30 mouse cellular contexts compared by ENCODE assay signal in genomic region chr12:16911524-16911923, GRCm38 (mm10).
"Had no signal": no experiment of that assay in that cellular context is flagged by ENCODE, and none has a peak within 500 bp of the region (broad histone marks: within the 10 kb centered on the region; RNA-seq: fewer than 3 reads in every experiment).

No protein-coding gene starts in this region.

- H3K4me3 ChIP-seq: heart, embryonic 12.5 days; heart, embryonic 13.5 days; heart, embryonic 15.5 days; hindbrain, embryonic 10.5 days; hindbrain, embryonic 12.5 days; hindbrain, embryonic 13.5 days; hindbrain, embryonic 15.5 days; intestine, embryonic 15.5 days; kidney, embryonic 15.5 days; layer of hippocampus, adult 2 months; left cerebral cortex, adult 2 months had no signal

- H3K27me3 ChIP-seq: heart, embryonic 12.5 days; heart, embryonic 13.5 days; heart, embryonic 15.5 days; hindbrain, embryonic 12.5 days; hindbrain, embryonic 13.5 days; hindbrain, embryonic 15.5 days; intestine, embryonic 15.5 days; kidney, embryonic 15.5 days had no signal

- H3K27ac ChIP-seq: heart, embryonic 13.5 days; heart, embryonic 15.5 days; hindbrain, embryonic 10.5 days; hindbrain, embryonic 12.5 days; hindbrain, embryonic 13.5 days; hindbrain, embryonic 14.5 days; hindbrain, embryonic 15.5 days; hindbrain, postnatal 0 days; intestine, embryonic 15.5 days; kidney, embryonic 15.5 days; kidney, postnatal 0 days; layer of hippocampus, adult 2 months; left cerebral cortex, adult 2 months had no signal

- H3K9ac ChIP-seq: heart, embryonic 12.5 days; heart, embryonic 13.5 days; heart, embryonic 15.5 days; hindbrain, embryonic 12.5 days; hindbrain, embryonic 13.5 days; hindbrain, embryonic 14.5 days; hindbrain, embryonic 15.5 days; intestine, embryonic 15.5 days; kidney, embryonic 15.5 days had no signal

- H3K9me3 ChIP-seq: heart, embryonic 12.5 days; heart, embryonic 13.5 days; heart, embryonic 15.5 days; hindbrain, embryonic 10.5 days; hindbrain, embryonic 12.5 days; hindbrain, embryonic 13.5 days; hindbrain, embryonic 15.5 days; intestine, embryonic 15.5 days; kidney, embryonic 15.5 days had no signal

- DNase-seq: heart, postnatal 10 days; heart, postnatal 14 days; heart, postnatal 36 days; heart, postnatal 4 days; kidney, adult 11 months; kidney, adult 18-20 months; kidney, adult 2 months; kidney, adult 8-10 months; kidney, adult 9 months; kidney, postnatal 10 days; kidney, postnatal 14 days; kidney, postnatal 25 days; kidney, postnatal 36 days; kidney, postnatal 4 days; layer of hippocampus, adult 9-11 months; layer of hippocampus, postnatal 36 days had no signal

- H3K36me3 ChIP-seq: heart, embryonic 12.5 days; heart, embryonic 13.5 days; heart, embryonic 15.5 days; hindbrain, embryonic 10.5 days; hindbrain, embryonic 12.5 days; hindbrain, embryonic 13.5 days; hindbrain, embryonic 15.5 days; intestine, embryonic 15.5 days; kidney, embryonic 15.5 days had no signal

- H3K4me1 ChIP-seq: hindbrain, embryonic 10.5 days; hindbrain, embryonic 12.5 days; hindbrain, embryonic 13.5 days; intestine, embryonic 15.5 days had no signal
